Mouse (Mus musculus): ENCODE data around the gene Ppp4r4. TPM values are rescaled to one million over a fixed set of nuclear protein-coding genes. Genes with fewer than 3 reads are reported as not detected.
"Not testable (repeated sequence)": the region's sequence is repeated elsewhere in the genome, so short reads cannot be mapped to it uniquely, and the experiment has no call there.

Gene Ppp4r4
- under 1 TPM; 0.47 to 0.48 TPM for total RNA-seq (2021)

- intact Hi-C loops (cut with DNase I) = no loop called here
- DNase-seq = peak; percentile 89 to 90
Observed at GRCm38 (mm10) chr12:103532020-103532648, at the start of gene Ppp4r4. TSS of gene Ppp4r4 (plus strand) at chr12:103532283.

DNA sequence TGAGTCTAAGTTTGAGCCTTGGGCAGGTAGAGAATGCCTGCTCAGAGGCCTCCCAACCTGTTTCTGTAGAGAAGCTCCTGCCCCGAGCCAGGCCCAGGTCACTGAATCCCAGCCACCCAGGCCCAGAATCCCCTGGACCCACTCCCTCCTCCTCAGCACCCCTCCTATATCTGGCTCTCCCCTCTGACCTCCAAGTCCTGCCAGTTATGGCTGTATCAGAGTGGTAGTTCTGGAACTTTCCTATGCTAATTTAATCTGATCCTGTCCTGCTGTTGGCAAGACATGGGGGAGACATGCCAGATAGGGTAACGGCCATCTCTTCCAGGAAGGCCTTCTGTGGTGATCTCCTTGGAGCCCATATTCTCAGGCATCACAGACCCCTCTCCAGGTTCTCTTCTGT lies 49.3 kb upstream of the Ppp4r4 start:
- intact Hi-C loops (cut with DNase I) = no loop called here
- DNase-seq = no peak

GRCm38 (mm10) chr12:103484200-103484972 lies 47.7 kb upstream of the Ppp4r4 start:
- DNase-seq; intact Hi-C loops (cut with DNase I): not testable (repeated sequence)

- intact Hi-C loops (cut with DNase I) = no loop called here
- peak in 1 of 2 experiments; percentile 33 for DNase-seq
Observed at GRCm38 (mm10) chr12:103486726-103487125, 45.4 kb upstream of the Ppp4r4 start.

DNA sequence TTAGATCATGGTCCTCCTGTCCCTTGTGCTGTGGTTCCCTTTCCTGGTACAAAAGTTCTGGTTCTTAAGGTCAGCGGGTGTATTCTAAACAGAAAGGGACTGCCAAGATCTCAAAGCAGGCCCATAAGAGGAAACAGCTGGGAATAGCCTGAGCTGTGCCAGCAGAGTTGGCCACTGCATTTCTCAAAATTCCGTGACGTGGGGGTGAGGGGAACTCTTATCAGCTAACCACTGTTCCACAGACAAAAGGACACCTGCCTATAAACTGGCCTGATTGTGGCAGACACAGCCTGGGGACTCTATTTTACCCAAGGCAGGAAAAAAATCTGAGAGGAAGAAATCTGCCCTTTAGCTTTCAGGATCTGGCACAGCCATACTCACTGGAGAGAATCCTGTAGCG lies 44.8 kb upstream of the Ppp4r4 start:
- DNase-seq = peak; percentile 70 to 72
- intact Hi-C loops (cut with DNase I) = no loop called here

DNA sequence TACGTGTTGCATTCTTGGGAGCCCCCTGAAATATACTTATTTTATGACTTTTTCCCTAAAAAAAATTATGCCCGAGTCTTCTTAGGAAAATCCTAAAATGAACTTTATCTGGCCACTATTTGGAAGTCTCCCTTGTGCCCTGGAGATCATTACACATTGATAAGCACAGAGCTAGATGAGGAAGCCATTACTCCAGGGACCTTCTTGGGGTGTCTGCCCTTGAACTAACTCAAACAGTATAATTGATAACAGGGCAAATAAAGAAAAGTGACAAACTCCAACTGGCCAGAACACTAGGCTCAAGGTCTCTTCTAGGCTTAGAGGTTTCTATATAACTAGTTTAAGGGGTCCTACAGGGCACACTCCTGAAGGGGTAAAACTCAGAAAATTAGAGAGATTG lies 44.3 kb upstream of the Ppp4r4 start:
- intact Hi-C loops (cut with DNase I) = no loop called here
- DNase-seq = no peak

DNA sequence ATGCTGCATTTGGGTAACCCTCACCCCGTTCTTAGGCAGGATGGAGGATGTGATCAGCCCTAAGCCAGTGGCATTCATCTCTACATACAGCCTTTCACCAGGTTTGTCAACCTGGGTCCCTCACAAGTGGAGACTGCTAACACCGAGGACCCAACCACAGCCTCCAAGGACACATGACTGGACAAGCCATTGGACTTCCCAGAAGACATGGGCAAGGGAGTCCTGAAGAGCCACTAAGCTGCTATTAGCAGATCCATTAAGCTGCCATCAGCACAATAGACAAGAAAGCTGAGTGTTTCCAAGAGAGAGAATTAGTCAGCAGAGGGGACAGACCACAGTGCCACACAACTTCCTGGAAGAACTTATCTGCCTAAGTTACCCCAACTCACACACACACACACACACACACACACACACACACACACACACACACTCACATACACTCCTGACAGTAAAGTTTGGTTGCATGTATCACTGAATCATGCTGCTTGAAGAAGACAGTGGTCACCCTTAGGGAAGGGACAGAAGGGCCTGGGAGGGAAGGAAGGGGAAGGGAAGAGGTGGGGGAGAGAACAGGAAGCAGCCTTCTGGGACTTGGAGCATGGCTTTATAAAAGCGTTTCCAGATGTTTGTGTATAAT lies 40.9 kb upstream of the Ppp4r4 start:
- no peak for DNase-seq
- intact Hi-C loops (cut with DNase I) = no loop called here

DNA sequence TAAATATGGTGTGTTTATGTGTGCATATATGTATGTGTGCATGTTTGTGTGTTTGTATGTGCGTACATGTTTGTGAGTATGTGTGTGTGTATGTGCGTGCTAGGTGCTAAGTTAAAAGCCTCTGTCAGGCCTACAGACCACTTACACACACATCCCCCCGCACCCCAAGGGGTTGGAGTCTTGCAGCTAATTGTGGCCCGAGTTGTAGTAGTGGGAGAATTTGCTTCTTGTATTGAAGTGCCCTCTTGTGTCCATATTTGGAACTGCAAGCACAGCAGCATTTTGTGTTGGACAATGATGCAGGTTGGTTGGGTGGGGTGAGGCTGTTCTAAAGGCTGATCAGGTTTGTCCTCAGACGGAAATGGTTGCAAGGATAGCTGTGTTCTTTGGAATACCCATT lies 39.3 kb upstream of the Ppp4r4 start:
- intact Hi-C loops (cut with DNase I) = loop anchor here (1.0 kb wide), 1 partner anchor 66 kb away; no protein-coding TSS in a partner anchor
- DNase-seq = peak; percentile 78 to 90

- intact Hi-C loops (cut with DNase I) = no loop called here
- DNase-seq = peak; percentile 40 to 58
Observed at GRCm38 (mm10) chr12:103494486-103494885, 37.6 kb upstream of the Ppp4r4 start.

DNA sequence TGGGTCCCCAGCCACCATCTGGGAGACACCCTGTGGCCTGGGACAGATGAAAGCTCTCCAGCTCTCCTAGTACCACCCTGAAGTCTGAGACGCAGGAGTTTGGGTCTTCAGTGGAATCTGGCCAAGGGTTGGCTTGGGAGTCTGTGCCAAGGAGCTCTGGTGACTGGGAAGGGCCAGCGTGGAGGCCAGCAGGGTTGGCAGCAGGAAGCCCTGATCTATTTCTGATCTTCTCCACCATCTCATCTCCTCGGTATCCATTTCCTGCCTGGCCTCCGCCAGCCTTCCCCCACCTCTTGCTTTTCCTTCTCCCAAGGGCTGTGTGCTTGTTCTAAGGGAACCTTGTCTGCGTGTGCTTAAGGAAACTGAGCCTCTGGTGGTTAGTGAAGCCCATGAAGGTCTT lies 33.3 kb upstream of the Ppp4r4 start:
- DNase-seq = no peak
- intact Hi-C loops (cut with DNase I) = no loop called here

GRCm38 (mm10) chr12:103499261-103499660 lies 32.8 kb upstream of the Ppp4r4 start:
- intact Hi-C loops (cut with DNase I) = no loop called here
- DNase-seq = no peak

DNA sequence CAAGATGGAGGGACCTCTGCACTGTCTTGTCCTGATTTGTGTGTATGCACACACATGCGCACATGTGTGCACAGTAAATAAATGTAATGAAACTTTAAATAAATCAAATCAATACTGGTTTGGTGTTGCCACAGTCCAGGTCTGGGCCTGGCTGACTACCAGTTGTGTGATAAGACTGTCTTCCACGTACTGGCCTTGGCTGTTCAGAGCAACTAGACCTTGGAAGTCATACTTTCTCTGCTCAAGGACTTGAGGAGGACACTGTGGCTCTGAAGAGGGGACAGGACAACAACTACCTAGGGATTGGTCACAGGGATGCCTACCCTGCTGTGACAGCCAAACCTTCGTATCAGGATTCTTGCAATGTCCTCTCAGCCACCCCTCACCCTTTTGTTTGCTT lies 28.8 kb upstream of the Ppp4r4 start:
- DNase-seq = no peak
- intact Hi-C loops (cut with DNase I) = no loop called here

GRCm38 (mm10) chr12:103504402-103504801 lies 27.7 kb upstream of the Ppp4r4 start:
- no peak for DNase-seq
- intact Hi-C loops (cut with DNase I) = no loop called here

- DNase-seq = no peak
Observed at GRCm38 (mm10) chr12:103508346-103508745, 23.7 kb upstream of the Ppp4r4 start.

GRCm38 (mm10) chr12:103509893-103510292 lies 22.2 kb upstream of the Ppp4r4 start:
- DNase-seq = no peak
- intact Hi-C loops (cut with DNase I) = no loop called here

More at GRCm38 (mm10) chr12:103508346-103508745, 23.7 kb upstream of the Ppp4r4 start:
- intact Hi-C loops (cut with DNase I) = no loop called here

DNA sequence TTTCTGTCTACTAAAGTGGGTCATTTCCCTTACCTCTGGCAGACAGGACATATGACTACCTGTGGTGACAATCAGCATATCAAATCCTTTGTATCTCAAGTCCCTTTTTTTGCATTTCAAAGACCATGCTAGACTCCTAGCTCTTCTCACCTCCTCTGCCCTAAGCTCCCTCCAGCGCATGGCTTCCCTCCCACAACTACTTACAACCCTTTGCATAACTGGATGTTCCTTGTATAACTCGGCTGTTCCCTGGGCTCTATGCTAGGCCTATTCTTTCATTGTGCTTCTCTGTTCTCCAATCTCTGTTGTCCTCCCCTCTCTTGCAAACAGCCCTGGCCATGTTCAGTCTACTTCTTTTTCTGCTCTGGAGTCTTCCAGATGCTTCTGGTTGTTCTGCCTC lies 20.5 kb upstream of the Ppp4r4 start:
- intact Hi-C loops (cut with DNase I) = no loop called here
- DNase-seq = no peak

GRCm38 (mm10) chr12:103513039-103513438 lies 19.0 kb upstream of the Ppp4r4 start:
- intact Hi-C loops (cut with DNase I) = no loop called here

DNA sequence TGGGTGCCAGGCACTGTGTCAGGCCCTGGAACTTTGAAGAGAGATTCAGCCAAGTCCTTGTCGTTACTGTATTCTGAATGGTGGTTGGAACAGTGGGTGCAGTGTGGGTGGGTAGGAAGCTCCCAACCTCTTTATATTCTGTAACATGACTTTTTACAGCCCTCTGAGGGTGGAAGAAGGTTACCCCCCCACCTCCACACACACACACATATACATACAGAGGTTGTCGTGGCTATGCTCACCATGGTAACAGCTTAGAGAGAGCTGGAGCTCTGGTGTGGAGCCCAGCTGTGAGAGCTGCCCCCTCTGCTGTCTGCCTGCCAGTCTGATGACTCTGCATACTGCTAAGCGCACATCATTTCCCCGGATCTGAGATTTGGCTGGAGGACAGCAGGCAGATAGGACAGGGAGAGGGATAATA lies 18.6 kb upstream of the Ppp4r4 start:
- intact Hi-C loops (cut with DNase I) = no loop called here
- DNase-seq = no peak

More at GRCm38 (mm10) chr12:103513039-103513438, 19.0 kb upstream of the Ppp4r4 start:
- no peak for DNase-seq

DNA sequence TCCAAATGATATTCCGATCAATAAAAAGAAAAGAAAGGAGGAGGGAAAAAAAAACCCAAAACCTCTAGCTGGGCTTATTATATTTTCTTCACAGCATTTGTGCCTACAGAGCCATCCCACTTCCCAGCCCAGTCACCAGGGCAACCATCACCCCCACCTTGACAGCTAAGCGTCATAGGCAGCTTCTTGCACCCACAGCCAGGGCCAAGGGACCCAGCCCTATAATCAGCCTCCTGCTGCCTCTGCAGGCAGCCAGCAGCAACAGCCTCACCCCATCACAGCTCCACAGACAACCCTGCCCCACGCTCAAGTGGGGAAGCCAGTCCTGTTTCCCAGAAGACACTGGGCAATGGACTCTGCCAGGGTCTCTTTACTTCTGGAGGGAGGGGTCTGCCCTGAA lies 17.7 kb upstream of the Ppp4r4 start:
- no peak for DNase-seq
- intact Hi-C loops (cut with DNase I) = no loop called here

DNA sequence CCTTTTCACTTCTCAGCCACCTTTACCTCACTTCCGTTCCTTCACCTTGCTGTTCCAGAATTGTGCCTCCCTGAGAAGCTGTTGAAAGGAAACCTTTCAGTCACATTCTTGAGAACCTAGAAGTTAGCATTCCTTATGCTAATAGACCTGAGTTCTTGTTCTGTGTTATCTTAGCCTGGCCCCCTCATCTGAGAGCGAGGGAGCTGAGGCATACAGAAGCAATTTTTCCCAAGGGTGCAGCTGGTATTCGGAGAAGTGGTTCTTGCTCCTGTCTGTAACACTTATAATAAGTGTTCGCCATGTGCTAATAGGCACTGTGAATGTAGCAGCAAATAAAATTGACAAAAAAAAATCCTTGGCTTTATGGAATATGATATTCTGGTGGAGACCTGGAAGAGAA lies 16.4 kb upstream of the Ppp4r4 start:
- no peak for DNase-seq
- intact Hi-C loops (cut with DNase I) = no loop called here

DNA sequence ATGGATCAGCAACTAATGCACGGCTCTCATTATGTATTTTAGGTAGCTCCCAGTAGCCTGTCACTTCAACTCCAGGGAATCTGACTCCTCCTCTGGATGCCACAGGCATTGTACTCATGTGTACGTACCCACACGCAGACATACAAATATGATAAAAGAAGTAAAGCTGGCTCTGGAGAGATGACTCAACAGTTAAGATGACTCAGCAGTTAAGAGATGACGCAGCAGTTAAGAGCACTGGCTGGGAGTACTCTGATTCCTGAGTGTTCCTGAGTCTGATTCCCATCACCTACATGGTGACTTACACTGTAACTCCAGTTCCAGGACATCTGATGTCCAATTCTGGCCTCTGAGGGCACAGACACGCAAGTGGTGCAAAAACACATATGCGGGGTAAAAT lies 13.4 kb upstream of the Ppp4r4 start:
- no peak for DNase-seq
- intact Hi-C loops (cut with DNase I) = no loop called here

DNA sequence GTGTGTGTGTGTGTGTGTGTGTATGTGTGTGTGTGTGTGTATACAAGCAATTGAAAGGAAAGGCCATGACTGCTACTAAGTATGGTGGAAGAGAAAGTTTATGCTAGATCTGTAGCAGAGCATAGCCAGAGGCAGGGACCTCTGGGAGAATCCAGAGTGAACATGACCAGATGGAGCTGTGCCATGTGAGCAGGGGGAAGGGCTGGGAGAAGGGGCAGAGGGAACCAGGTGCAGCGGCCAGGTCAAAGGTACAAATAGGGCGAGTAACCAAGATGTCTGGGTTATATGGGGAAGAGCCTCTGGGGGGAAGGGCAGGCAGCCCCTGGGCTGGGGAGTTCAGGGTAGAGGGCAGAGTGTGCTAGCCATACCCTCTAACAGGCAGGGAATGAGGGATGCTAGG lies 1.5 kb upstream of the Ppp4r4 start:
- intact Hi-C loops (cut with DNase I) = no loop called here
- no peak for DNase-seq

Data from heart, postnatal 10 days (tissue).